Mouse (Mus musculus) cerebellum, adult 2 months (tissue): Measurements from ENCODE around the gene Emilin1.

Source experiments
- CTCF ChIP-seq: fragments of 200-500 bp; IDR thresholded peaks from 2 replicates; pipeline ENCODE4 v1.5.1; 2011; ENCODE audit warnings: low read depth, mild to moderate bottlenecking, control low read depth, low read length, moderate library complexity, borderline replicate concordance; ENCODE audit not compliant: insufficient read depth
- POLR2A ChIP-seq: fragments of 200-500 bp; IDR thresholded peaks from 2 replicates; pipeline ENCODE4 v1.6.1; 2011; ENCODE audit warnings: low read length, control low read depth, borderline replicate concordance; ENCODE audit not compliant: insufficient read depth

GRCm38 (mm10) chr5:30874365-30874764 is 38.8 kb upstream of the Emilin1 start:
- TF ChIP-seq CTCF (no peak), POLR2A (no peak)
